Mouse (Mus musculus) intestine, postnatal 0 days (tissue): Measurements from ENCODE around the gene Angpt4. TPM values are rescaled to one million over a fixed set of nuclear protein-coding genes. Genes with fewer than 3 reads are reported as not detected.

ENCODE experiments used
- ATAC-seq: fragments of 200-750 bp; cut with Nextera tagmentation; 2 replicates; pipeline ENCODE4 v1.8.0; 2017; ENCODE audit warnings: mild to moderate bottlenecking, moderate TSS enrichment, moderate library complexity
- H3K27ac ChIP-seq: fragments of 300-500 bp; sonication (generic); 2 replicates; pipeline ENCODE4 v1.5.1; 2014; ENCODE audit warnings: mild to moderate bottlenecking, low read depth, low read length, moderate library complexity
- H3K27me3 ChIP-seq: fragments of 300-500 bp; sonication (generic); replicated peaks from 2 replicates; pipeline ENCODE4 v1.6.1; 2014; ENCODE audit warnings: low read length, mixed read lengths; ENCODE audit not compliant: control insufficient read depth, insufficient read depth
- H3K36me3 ChIP-seq: fragments of 300-500 bp; sonication (generic); 2 replicates; pipeline ENCODE4 v1.6.1; 2014; ENCODE audit warnings: mild to moderate bottlenecking, moderate library complexity; ENCODE audit not compliant: control insufficient read depth, insufficient read depth
- H3K4me1 ChIP-seq: fragments of 300-500 bp; sonication (generic); replicated peaks from 2 replicates; pipeline ENCODE4 v1.6.1; 2014; ENCODE audit warnings: antibody characterized with exemption, low read length, mixed read lengths; ENCODE audit not compliant: control insufficient read depth, insufficient read depth
- H3K4me2 ChIP-seq: fragments of 300-500 bp; sonication (generic); replicated peaks from 2 replicates; pipeline ENCODE4 v1.6.1; 2014; ENCODE audit warnings: low read depth, mild to moderate bottlenecking, moderate library complexity
- H3K4me3 ChIP-seq: fragments of 300-500 bp; sonication (generic); 2 replicates; pipeline ENCODE4 v1.5.1; 2014; ENCODE audit warnings: low read depth, low read length
- H3K9ac ChIP-seq: fragments of 300-500 bp; sonication (generic); 2 replicates; pipeline ENCODE4 v1.6.1; 2014; ENCODE audit warnings: mild to moderate bottlenecking, low read depth, low read length
- H3K9me3 ChIP-seq: fragments of 300-500 bp; sonication (generic); 2 replicates; pipeline ENCODE4 v1.6.1; 2016; ENCODE audit warnings: mixed run types; ENCODE audit not compliant: control insufficient read depth
- CTCF ChIP-seq: sonication (generic); IDR thresholded peaks from 2 replicates; pipeline ENCODE4 v1.5.1; 2016; ENCODE audit warnings: low read depth, mild to moderate bottlenecking, control low read depth, antibody characterized with exemption, moderate library complexity
- WGBS: fragments of 180-500 bp; shearing (Covaris S2); extraction: QIAGEN DNeasy Blood & Tissue Kit; methylation state at CpG from one replicate; pipeline ENCODE4 v1.1.7; 2014; 5-methylcytosine and 5-hydroxymethylcytosine counted together
- polyA plus RNA-seq: library from polyadenylated mRNA; unstranded; fragments of >200 nt; fragmentation: Nextera tagmentation; extraction: Ambion mirVana; gene quantifications from 2 replicates; pipeline ENCODE4 v1.2.1, GENCODE M21; 2015

Gene Angpt4
- polyA plus RNA-seq, 1 experiment from 2014 or later, result 0.27 TPM

GRCm38 (mm10) chr2:151949082-151949774 lies 38.2 kb downstream of the Angpt4 start:
- ATAC-seq, result no peak
- Histone ChIP-seq H3K4me1 (no peaks in the 10 kb centered on the region), H3K27me3 (no peaks in the 10 kb centered on the region), H3K9ac (no peak overlapping the region), H3K27ac (no peak overlapping the region), H3K4me2 (no peak overlapping the region), H3K4me3 (no peak overlapping the region), H3K36me3 (no peaks in the 10 kb centered on the region), H3K9me3 (no peaks in the 10 kb centered on the region)
- TF ChIP-seq CTCF, result no peak
- 71% methylated on average over 2 of the region's 2 CpGs for WGBS

- Histone ChIP-seq H3K9ac (no peak overlapping the region), H3K9me3 (no peaks in the 10 kb centered on the region), H3K36me3 (no peaks in the 10 kb centered on the region), H3K27ac (no peak overlapping the region), H3K4me3 (no peak overlapping the region), H3K27me3 (no peaks in the 10 kb centered on the region), H3K4me1 (no peaks in the 10 kb centered on the region), H3K4me2 (no peak overlapping the region)
- no peak for TF ChIP-seq CTCF
- no peak for ATAC-seq
- WGBS, result 86% methylated on average over 8 of the region's 8 CpGs
These were observed 42.7 kb downstream of the Angpt4 start for GRCm38 (mm10) chr2:151953665-151954064.

- no peak overlapping the region for H3K9ac ChIP-seq
- WGBS, result 71% methylated on average over 4 of the region's 4 CpGs
These were observed 45.6 kb downstream of the Angpt4 start for GRCm38 (mm10) chr2:151956500-151957137.

GRCm38 (mm10) chr2:151959274-151959673 lies 48.3 kb downstream of the Angpt4 start:
- no peaks in the 10 kb centered on the region for H3K36me3 ChIP-seq
- no peak overlapping the region for H3K4me3 ChIP-seq
- H3K4me2 ChIP-seq, result no peak overlapping the region
- no peak overlapping the region for H3K9ac ChIP-seq
- TF ChIP-seq CTCF, result no peak
- H3K9me3 ChIP-seq, result no peaks in the 10 kb centered on the region
- no peaks in the 10 kb centered on the region for H3K27me3 ChIP-seq
- no peak overlapping the region for H3K27ac ChIP-seq
- no peaks in the 10 kb centered on the region for H3K4me1 ChIP-seq
- 24% methylated on average over 5 of the region's 5 CpGs for WGBS
- peak; percentile 20; the same call in 1 of the 2 replicates for ATAC-seq

More at GRCm38 (mm10) chr2:151956500-151957137, 45.6 kb downstream of the Angpt4 start:
- Histone ChIP-seq H3K9me3 (no peaks in the 10 kb centered on the region), H3K27ac (no peak overlapping the region), H3K27me3 (no peaks in the 10 kb centered on the region), H3K4me1 (no peaks in the 10 kb centered on the region), H3K4me2 (no peak overlapping the region), H3K4me3 (no peak overlapping the region), H3K36me3 (no peaks in the 10 kb centered on the region)
- no peak for TF ChIP-seq CTCF
- no peak for ATAC-seq

GRCm38 (mm10) chr2:151961284-151962196 lies 50.5 kb downstream of the Angpt4 start:
- H3K36me3 ChIP-seq, result no peaks in the 10 kb centered on the region
- TF ChIP-seq CTCF, result no peak
- H3K9ac ChIP-seq, result no peak overlapping the region
- ATAC-seq, result no peak
- no peak overlapping the region for H3K27ac ChIP-seq
- 51% methylated on average over 9 of the region's 9 CpGs for WGBS
- H3K9me3 ChIP-seq, result no peaks in the 10 kb centered on the region
- no peaks in the 10 kb centered on the region for H3K4me1 ChIP-seq
- no peaks in the 10 kb centered on the region for H3K27me3 ChIP-seq
- no peak overlapping the region for H3K4me2 ChIP-seq
- H3K4me3 ChIP-seq, result no peak overlapping the region

GRCm38 (mm10) chr2:151962474-151962873 lies 51.5 kb downstream of the Angpt4 start:
- H3K4me2 ChIP-seq, result no peak overlapping the region
- H3K9me3 ChIP-seq, result no peaks in the 10 kb centered on the region
- no peaks in the 10 kb centered on the region for H3K27me3 ChIP-seq
- H3K27ac ChIP-seq, result no peak overlapping the region
- no peak overlapping the region for H3K4me3 ChIP-seq
- H3K36me3 ChIP-seq, result 0 out of 2 replicates have a peak, but pooled peaks cover under 1% of the 10 kb centered on the region
- no peak for TF ChIP-seq CTCF
- 70% methylated on average over 10 of the region's 10 CpGs for WGBS
- H3K4me1 ChIP-seq, result no peaks in the 10 kb centered on the region
- ATAC-seq, result peak; percentile 26; the same call in 1 of the 2 replicates
- H3K9ac ChIP-seq, result no peak overlapping the region
